Mouse (Mus musculus) heart, postnatal 0 days (tissue): ENCODE measurements at regions not wholly inside any gene's neighbourhood (a gene's known extent, or its start where the extent isn't known, plus 50 kb on each side); places are given as distances from the start of the nearest gene placed in this dataset.
"Not testable (repeated sequence)": the region's sequence is repeated elsewhere in the genome, so short reads cannot be mapped to it uniquely, and the experiment has no call there.

Experiments used
- ATAC-seq: fragments of 200-750 bp; cut with Nextera tagmentation; 2 replicates; pipeline ENCODE4 v1.8.0; 2017; ENCODE audit warnings: low read depth, moderate number of reproducible peaks, moderate library complexity; ENCODE audit not compliant: insufficient read depth
- DNase-seq: peaks from one replicate; pipeline ENCODE4 v3.0.0-alpha.2; 2016; ENCODE audit warnings: low spot score
- H3K27ac ChIP-seq: fragments of 300-500 bp; sonication (generic); 2 replicates; pipeline ENCODE4 v1.5.1; 2014; ENCODE audit warnings: low read depth, mild to moderate bottlenecking
- H3K27me3 ChIP-seq: fragments of 300-500 bp; sonication (generic); 2 replicates; pipeline ENCODE4 v1.6.1; 2014; ENCODE audit warnings: low read length, mixed read lengths; ENCODE audit not compliant: control insufficient read depth, insufficient read depth
- H3K36me3 ChIP-seq: fragments of 300-500 bp; sonication (generic); replicated peaks from 2 replicates; pipeline ENCODE4 v1.6.1; 2014; ENCODE audit warnings: low read length, mixed read lengths; ENCODE audit not compliant: control insufficient read depth, insufficient read depth
- H3K4me1 ChIP-seq: fragments of 300-500 bp; sonication (generic); 2 replicates; pipeline ENCODE4 v1.6.1; 2014; ENCODE audit warnings: antibody characterized with exemption; ENCODE audit not compliant: control insufficient read depth, insufficient read depth
- H3K4me2 ChIP-seq: fragments of 300-500 bp; sonication (generic); 2 replicates; pipeline ENCODE4 v1.6.1; 2014; ENCODE audit warnings: low read depth, mild to moderate bottlenecking, low read length, moderate library complexity
- H3K4me3 ChIP-seq: fragments of 300-500 bp; sonication (generic); 2 replicates; pipeline ENCODE4 v1.5.1; 2014; ENCODE audit warnings: low read depth, low read length
- H3K9ac ChIP-seq: fragments of 300-500 bp; sonication (generic); replicated peaks from 2 replicates; pipeline ENCODE4 v1.6.1; 2014; ENCODE audit warnings: low read depth, low read length, mixed read lengths
- H3K9me3 ChIP-seq: fragments of 300-500 bp; sonication (generic); replicated peaks from 2 replicates; pipeline ENCODE4 v1.6.1; 2016; ENCODE audit warnings: low read length; ENCODE audit not compliant: control insufficient read depth
- CTCF ChIP-seq: IDR thresholded peaks from 2 replicates; pipeline ENCODE4 v1.5.1; 2016; ENCODE audit warnings: antibody characterized with exemption, control low read depth, low read depth
- EP300 ChIP-seq: IDR thresholded peaks from 2 replicates; pipeline ENCODE4 v1.6.1; 2016; ENCODE audit warnings: antibody characterized with exemption, low read depth
- whole genome bisulfite sequencing: fragments of 180-500 bp; shearing (Covaris S2); extraction: QIAGEN DNeasy Blood & Tissue Kit; methylation state at CpG from one replicate; pipeline ENCODE4 v1.1.7; 2014; 5-methylcytosine and 5-hydroxymethylcytosine counted together

DNA sequence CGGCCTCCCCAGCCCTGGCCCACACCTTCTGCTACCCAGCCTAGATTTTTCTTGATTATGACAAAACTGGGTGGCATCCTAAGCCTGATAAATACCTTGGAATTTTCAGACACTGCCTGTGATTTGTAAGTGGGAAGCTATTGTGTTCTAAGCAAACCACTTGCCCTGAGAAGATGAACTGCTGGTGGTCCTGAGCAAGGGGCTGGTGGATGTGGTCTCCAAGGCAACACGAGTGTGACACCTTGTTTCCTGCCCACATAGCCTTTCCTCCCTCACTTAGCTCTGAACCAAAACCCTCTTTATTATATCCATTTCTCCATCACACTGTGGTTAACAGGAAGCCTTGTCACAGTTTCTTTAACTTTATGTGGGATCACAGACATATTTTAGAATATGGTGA lies 105.4 kb upstream of the Slc1a3 start:
- no peaks in the 10 kb centered on the region for H3K9me3 ChIP-seq
- H3K4me1 ChIP-seq: no peaks in the 10 kb centered on the region
- no peaks in the 10 kb centered on the region for H3K27me3 ChIP-seq
- H3K9ac ChIP-seq: no peak overlapping the region
- DNase-seq (no peak), ATAC-seq (no peak)
- H3K36me3 ChIP-seq: no peaks in the 10 kb centered on the region
- H3K4me3 ChIP-seq: no peak overlapping the region
- H3K27ac ChIP-seq: no peak overlapping the region
- TF ChIP-seq EP300 (no peak), CTCF (no peak)
- no peak overlapping the region for H3K4me2 ChIP-seq
- 57% methylated on average over 2 of the region's 2 CpGs for WGBS

DNA sequence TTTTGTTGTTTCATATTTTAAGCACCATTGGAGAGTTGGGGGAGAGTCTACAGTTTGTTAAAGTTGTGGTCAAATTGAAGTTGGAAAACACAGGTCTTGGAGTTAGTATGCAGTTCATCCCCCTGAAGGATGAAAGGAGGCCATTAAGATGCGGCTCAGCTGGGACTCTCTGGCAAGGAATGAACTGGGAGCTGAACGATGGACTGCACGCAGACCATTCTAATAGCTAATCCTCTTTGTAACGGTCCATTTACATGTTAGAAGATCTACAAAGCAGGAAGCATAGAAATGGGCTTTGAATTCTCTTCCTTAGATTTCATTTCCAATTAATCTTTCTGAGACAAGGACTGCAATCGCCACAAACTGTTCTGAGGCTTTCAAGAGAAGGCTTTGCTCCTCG lies 104.7 kb upstream of the Slc1a3 start:
- Histone ChIP-seq H3K27ac (no peak overlapping the region), H3K4me3 (no peak overlapping the region), H3K9ac (no peak overlapping the region), H3K4me2 (no peak overlapping the region), H3K36me3 (no peaks in the 10 kb centered on the region), H3K4me1 (no peaks in the 10 kb centered on the region), H3K27me3 (no peaks in the 10 kb centered on the region), H3K9me3 (no peaks in the 10 kb centered on the region)
- ATAC-seq (no peak), DNase-seq (no peak)
- WGBS: 76% methylated on average over 6 of the region's 6 CpGs
- TF ChIP-seq CTCF (no peak), EP300 (no peak)

DNA sequence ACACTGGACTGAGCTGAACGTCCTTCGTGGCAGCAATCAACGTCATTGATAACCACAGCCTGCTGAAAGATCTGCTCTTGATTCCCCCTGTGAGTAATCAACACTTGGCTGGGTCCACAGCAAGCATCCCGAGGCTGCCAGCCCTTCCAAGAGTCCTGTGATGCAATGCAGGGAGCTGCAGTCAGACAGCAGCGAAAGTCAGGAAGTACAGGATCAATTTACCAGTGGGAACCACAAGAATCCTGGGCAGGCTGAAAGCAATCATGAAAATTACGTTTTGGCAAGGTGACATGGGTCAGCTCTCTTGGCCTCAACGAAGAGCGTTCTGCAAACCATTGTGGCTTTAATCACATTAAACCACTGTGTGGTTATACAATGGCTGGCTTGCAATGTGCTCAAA lies 95.8 kb upstream of the Slc1a3 start:
- Histone ChIP-seq H3K4me3 (no peak overlapping the region), H3K27ac (no peak overlapping the region), H3K9me3 (no peaks in the 10 kb centered on the region), H3K27me3 (no peaks in the 10 kb centered on the region), H3K36me3 (no peaks in the 10 kb centered on the region), H3K4me2 (no peak overlapping the region), H3K4me1 (0 out of 2 replicates have a peak, but pooled peaks cover 3% of the 10 kb centered on the region), H3K9ac (no peak overlapping the region)
- no peak for TF ChIP-seq EP300
- TF ChIP-seq CTCF: no peak
- WGBS: 28% methylated on average over 8 of the region's 8 CpGs
- no peak for DNase-seq
- no peak for ATAC-seq

DNA sequence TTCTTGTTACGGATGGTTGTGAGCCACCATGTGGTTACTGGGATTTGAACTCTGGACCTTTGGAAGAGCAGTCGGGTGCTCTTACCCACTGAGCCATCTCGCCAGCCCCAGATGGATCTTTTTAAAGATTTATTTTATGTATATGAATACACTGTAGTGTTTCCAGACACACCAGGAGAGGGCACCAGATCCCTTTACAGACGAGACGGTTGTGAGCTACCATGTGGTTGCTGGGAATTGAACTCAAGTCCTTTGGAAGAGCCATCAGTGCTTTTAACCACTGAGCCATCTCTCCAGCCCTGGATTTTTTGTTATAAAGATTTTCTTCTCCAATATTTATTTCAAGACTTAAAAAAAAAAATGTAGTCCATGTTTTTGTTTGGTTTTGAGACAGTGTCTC lies 95.0 kb upstream of the Slc1a3 start:
- not testable (repeated sequence) for H3K27ac ChIP-seq, H3K4me3 ChIP-seq, H3K36me3 ChIP-seq, ATAC-seq, H3K9ac ChIP-seq, H3K4me2 ChIP-seq, H3K27me3 ChIP-seq, H3K4me1 ChIP-seq, DNase-seq, H3K9me3 ChIP-seq
- 87% methylated on average over 4 of the region's 5 CpGs for WGBS

DNA sequence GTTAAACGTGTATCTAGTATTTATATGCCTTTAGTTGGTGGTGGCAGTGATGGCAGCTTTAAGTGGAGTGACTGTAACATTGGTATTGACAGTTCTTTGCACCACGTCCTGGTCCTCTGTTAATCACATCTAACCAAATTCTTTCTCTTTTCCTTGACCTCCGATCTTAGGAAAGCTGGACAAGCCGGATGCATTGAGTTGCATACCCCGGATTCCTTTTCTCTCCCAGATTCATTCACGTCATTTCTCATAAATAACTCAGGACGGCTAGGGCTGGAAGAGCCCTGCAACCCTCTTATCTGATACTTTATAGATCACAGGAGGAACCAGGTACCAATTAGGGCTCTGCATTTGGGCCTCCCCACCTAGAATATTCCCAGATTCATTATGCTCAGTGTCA lies 91.5 kb upstream of the Slc1a3 start:
- Histone ChIP-seq H3K4me1 (0 out of 2 replicates have a peak, but pooled peaks cover 3% of the 10 kb centered on the region), H3K36me3 (no peaks in the 10 kb centered on the region), H3K9me3 (no peaks in the 10 kb centered on the region), H3K27ac (peak overlapping the region; percentile 64), H3K4me3 (no peak overlapping the region), H3K27me3 (no peaks in the 10 kb centered on the region), H3K4me2 (0 out of 2 replicates have a peak overlapping the region, but pooled peaks have one; percentile 9), H3K9ac (no peak overlapping the region)
- no peak for ATAC-seq
- peak; percentile 20 for DNase-seq
- 21% methylated on average over 7 of the region's 7 CpGs for WGBS
- TF ChIP-seq CTCF (no peak), EP300 (no peak)

DNA sequence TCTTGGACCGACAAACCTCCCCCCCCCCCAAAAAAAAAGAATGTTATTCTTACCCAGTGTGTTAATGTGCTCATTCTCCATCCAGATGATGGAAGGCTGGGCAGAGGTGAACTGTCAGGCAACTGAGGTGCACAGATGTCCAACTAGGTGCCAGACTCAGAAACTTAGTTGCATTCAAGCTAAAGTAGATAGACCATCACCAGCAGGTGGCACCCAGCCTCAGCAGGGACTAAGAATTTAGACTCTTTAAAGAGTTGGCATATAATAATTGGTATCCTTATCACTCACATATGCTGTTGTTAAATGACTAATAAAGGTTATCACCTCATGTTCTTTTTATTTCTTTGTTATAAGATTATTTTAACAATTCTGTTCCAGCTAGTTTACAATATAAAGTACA lies 86.5 kb upstream of the Slc1a3 start:
- Histone ChIP-seq H3K27ac (no peak overlapping the region), H3K4me2 (no peak overlapping the region), H3K4me1 (no peaks in the 10 kb centered on the region), H3K4me3 (no peak overlapping the region), H3K9ac (no peak overlapping the region), H3K9me3 (no peaks in the 10 kb centered on the region), H3K36me3 (no peaks in the 10 kb centered on the region), H3K27me3 (no peaks in the 10 kb centered on the region)
- DNase-seq (no peak), ATAC-seq (no peak)
- WGBS: 95% methylated on average over 1 of the region's 1 CpGs
- TF ChIP-seq CTCF (peak; percentile 36), EP300 (no peak)
